Mouse (Mus musculus): ENCODE results near the gene Gm21762.
"Not testable (repeated sequence)": the region's sequence is repeated elsewhere in the genome, so short reads cannot be mapped to it uniquely, and the experiment has no call there.

Gm21762 gene

GRCm38 (mm10) chr13:120215847-120216246, at the start of gene Gm21762:
TSS of gene Gm21762 (minus strand) at chr13:120215947.
- not testable (repeated sequence) for DNase-seq

- DNase-seq, result not testable (repeated sequence)
Measured at GRCm38 (mm10) chr13:120262870-120263269, 47.1 kb upstream of the Gm21762 start, which contains the start of gene AF067061. TSS of gene AF067061 (plus strand) at chr13:120263114.

- not testable (repeated sequence) for DNase-seq
Measured at GRCm38 (mm10) chr13:120259718-120260117, 44.0 kb upstream of the Gm21762 start.

- DNase-seq, result not testable (repeated sequence)
Measured at GRCm38 (mm10) chr13:120258817-120259658, 43.3 kb upstream of the Gm21762 start.

GRCm38 (mm10) chr13:120251208-120251924, 35.6 kb upstream of the Gm21762 start:
- DNase-seq, result not testable (repeated sequence)

GRCm38 (mm10) chr13:120238811-120239210, 23.1 kb upstream of the Gm21762 start, which contains the start of gene Gm21731:
TSS of gene Gm21731 (plus strand) at chr13:120239111.
- DNase-seq, result not testable (repeated sequence)

GRCm38 (mm10) chr13:120232447-120233049, 16.8 kb upstream of the Gm21762 start:
- not testable (repeated sequence) for DNase-seq

GRCm38 (mm10) chr13:120231798-120232197, 16.1 kb upstream of the Gm21762 start:
- DNase-seq, result not testable (repeated sequence)

GRCm38 (mm10) chr13:120223012-120223659, 7.4 kb upstream of the Gm21762 start:
- not testable (repeated sequence) for DNase-seq

GRCm38 (mm10) chr13:120220922-120221321, 5.2 kb upstream of the Gm21762 start:
- not testable (repeated sequence) for DNase-seq

- DNase-seq, result not testable (repeated sequence)
Measured at GRCm38 (mm10) chr13:120196189-120196821, 19.4 kb downstream of the Gm21762 start.

GRCm38 (mm10) chr13:120172133-120172532, 43.6 kb downstream of the Gm21762 start, which contains the start of gene Gm21818:
TSS of gene Gm21818 (plus strand) at chr13:120172433.
- DNase-seq, result not testable (repeated sequence)

GRCm38 (mm10) chr13:120168301-120168700, 47.4 kb downstream of the Gm21762 start:
- DNase-seq, result peak in 1 of 2 experiments; percentile 39
